Mouse (Mus musculus) thymus, postnatal 25 days (tissue): ENCODE measurements at regions not wholly inside any gene's neighbourhood (a gene's known extent, or its start where the extent isn't known, plus 50 kb on each side); places are given as distances from the start of the nearest gene placed in this dataset.

ENCODE experiments used
- DNase-seq: peaks from one replicate; pipeline ENCODE4 v3.0.0; 2022

GRCm38 (mm10) chr10:111073851-111074430 is 64.0 kb upstream of the Zdhhc17 start:
- no peak for DNase-seq

- no peak for DNase-seq
These were observed 63.3 kb upstream of the Zdhhc17 start for GRCm38 (mm10) chr10:111073262-111073661.

GRCm38 (mm10) chr10:111072554-111072909 is 62.6 kb upstream of the Zdhhc17 start:
- no peak for DNase-seq

- DNase-seq, result no peak
These were observed 62.0 kb upstream of the Zdhhc17 start for GRCm38 (mm10) chr10:111071805-111072553.

- no peak for DNase-seq
These were observed 56.2 kb upstream of the Zdhhc17 start for GRCm38 (mm10) chr10:111066146-111066545.

GRCm38 (mm10) chr10:111060626-111061025 is 50.7 kb upstream of the Zdhhc17 start:
- no peak for DNase-seq
